Mouse (Mus musculus) heart, postnatal 14 days (tissue): Measurements from ENCODE around the gene Akr1b3. TPM values are rescaled to one million over a fixed set of nuclear protein-coding genes. Genes with fewer than 3 reads are reported as not detected.
"Not testable (repeated sequence)": the region's sequence is repeated elsewhere in the genome, so short reads cannot be mapped to it uniquely, and the experiment has no call there.

Source experiments
- DNase-seq, 2 experiments: peaks; one replicate each; pipeline ENCODE4 v3.0.0; 2021 to 2022
- intact Hi-C: fragments of 180-260 bp; cut with DNase I; formaldehyde crosslinking; loops from one replicate; pipeline ENCODE4 v1.15.1; 2025
- long read RNA-seq, 2 experiments: library from polyadenylated mRNA; stranded (forward); transcript quantifications; one replicate each; pipeline ENCODE4 v2.0.0; 2021
- total RNA-seq, 2 experiments: library from RNA; stranded (reverse); gene quantifications; 2 replicates each; pipeline ENCODE4 v1.2.3; 2021

The Akr1b3 gene
- total RNA-seq, result 100 to 1,000 TPM; 221 to 256 TPM
- long read RNA-seq, experiment 1, transcript Akr1b3-201 (10 exons, 1,387 nt), result major isoform, 132 of 139 reads
- long read RNA-seq, experiment 1, partial matches to known transcripts, result 6 of 139 reads
- long read RNA-seq, experiment 1, other reads (novel, unspliced or antisense), result 1 of 139 reads
- long read RNA-seq, experiment 2, full-length matches to known transcripts, result 95 of 98 reads
- long read RNA-seq, experiment 2, partial matches to known transcripts, result 0 of 98 reads
- long read RNA-seq, experiment 2, other reads (novel, unspliced or antisense), result 3 of 98 reads

DNA sequence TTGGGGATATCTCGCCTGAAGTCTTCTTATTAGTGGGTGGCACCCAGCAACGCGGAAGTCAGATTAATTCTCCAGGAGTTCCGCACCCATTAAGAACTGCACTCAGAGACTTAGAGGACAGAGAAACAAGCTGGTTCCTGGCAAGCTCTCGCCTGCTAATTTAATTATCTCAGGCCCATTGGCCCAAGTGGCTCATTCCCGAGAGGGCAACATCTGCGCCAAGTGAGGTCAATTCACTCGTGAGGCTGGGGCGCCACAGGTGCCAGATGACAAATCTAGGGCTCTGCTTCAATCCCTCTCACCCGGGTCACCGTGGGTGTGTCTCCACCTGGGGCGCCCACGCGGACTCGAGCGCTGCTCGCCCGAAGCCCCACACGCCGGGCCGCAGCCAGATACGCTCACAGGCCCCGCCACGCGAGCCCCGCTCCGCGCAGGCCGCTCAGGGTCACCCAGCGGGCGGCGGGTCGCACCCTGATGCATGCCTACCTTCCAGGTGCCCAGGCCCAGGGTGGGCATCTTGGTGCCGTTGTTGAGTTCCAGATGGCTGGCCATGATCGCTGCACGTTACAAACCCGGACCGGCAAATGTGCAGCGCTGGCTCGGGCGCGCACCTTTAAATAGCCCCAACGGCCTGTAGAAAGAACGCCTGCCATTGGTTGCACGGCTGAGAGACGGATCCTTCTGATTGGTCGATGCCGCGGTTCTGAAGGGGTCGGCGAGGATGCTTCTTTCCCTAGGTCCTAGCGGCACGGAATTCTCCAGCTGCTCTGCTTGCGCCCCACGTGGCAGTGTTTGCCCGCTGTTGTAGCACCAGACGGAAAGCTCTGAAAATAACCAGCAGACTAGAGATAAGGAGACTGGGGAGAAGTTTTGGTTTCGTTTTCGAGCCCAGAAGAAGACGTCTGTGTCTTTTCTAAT, at the start of gene Akr1b3:
Gene Akr1b3 (minus strand): TSS at position 625 of the 918 bp plus-strand sequence.
- intact Hi-C loops, result no loop called here

DNA sequence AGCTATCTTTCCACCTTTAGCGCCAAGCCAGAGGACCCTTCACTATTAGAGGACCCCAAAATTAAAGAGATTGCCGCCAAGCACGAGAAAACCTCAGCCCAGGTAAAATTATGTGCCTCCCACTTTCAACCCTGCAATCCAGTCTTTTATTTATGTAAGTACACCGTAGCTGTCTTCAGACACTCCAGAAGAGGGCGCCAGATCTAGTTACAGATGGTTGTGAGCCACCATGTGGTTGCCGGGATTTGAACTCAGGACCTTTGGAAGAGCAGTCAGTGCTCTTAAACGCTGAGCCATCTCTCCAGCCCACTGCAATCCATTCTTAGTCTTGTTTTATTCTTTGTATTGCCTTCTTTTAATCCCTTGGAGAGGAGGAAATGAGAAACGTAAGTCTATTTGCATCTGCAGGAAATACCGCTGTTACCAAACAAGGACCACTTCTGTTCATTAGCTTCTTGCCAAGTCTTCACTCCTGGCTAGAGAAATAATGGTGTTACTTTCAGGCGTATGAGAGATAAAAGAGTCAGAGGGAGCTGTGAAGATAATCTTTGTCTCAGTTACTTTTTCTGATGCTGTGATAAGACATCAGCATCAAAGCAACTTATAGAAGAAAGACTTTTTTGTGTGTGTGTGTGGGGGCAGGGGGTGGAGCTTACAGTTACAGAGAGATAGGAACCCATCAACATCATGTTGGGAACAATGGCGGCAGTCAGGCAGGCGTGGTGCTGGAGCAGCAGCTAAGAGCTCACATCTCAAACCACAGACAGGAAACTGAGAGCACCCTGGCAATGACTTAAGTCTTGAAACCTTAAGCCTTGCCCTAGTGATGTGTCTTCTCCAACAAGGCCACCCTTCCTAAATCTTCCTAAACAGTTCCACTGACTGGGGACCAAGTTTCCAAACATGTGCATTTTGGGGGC, 47.2 kb upstream of the Akr1b3 start:
- intact Hi-C loops, result no loop called here
- DNase-seq, result no peak

More for the DNA sequence above, at the start of gene Akr1b3:
- peak; percentile 86 to 89 for DNase-seq

DNA sequence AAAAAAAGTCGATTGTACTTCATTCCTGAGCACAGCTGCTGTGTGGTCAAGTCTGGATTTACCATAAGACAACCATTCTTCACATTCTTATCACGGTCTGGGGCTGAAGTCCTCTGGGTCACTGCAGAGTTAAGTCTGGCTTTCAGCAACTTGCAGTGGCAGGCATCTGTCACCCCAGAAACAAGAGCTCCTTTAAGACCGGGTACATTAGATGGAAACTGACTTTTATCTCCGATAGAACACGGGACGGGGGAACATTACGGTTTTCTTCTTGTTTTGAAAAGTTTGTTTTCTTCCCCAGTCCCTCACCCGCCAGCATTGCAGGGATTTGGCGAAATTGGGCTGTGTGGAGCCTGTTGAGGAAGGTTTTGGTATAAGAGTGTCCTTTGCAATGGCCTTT, 38.6 kb upstream of the Akr1b3 start:
- DNase-seq, result no peak
- intact Hi-C loops, result no loop called here

DNA sequence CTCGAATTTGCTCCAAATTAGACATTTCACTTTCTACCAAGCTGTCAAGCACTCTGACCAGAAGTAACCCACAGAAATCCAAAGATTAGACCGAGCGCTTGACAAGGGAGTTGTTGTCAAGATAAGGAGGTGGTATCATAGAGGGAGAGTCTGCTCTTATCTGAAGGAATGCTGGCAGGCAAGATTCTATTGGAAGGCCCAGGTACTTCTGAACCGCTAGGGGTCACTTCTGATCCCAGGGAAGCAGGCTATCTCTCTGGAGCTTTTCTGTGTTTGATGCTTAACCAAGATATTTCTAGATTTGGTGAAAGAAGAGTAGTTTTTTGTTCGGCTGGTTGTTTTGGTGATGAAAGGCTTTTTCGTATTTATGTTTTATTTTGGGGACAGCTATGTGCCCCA, 38.1 kb upstream of the Akr1b3 start:
- DNase-seq, result no peak
- intact Hi-C loops, result no loop called here

DNA sequence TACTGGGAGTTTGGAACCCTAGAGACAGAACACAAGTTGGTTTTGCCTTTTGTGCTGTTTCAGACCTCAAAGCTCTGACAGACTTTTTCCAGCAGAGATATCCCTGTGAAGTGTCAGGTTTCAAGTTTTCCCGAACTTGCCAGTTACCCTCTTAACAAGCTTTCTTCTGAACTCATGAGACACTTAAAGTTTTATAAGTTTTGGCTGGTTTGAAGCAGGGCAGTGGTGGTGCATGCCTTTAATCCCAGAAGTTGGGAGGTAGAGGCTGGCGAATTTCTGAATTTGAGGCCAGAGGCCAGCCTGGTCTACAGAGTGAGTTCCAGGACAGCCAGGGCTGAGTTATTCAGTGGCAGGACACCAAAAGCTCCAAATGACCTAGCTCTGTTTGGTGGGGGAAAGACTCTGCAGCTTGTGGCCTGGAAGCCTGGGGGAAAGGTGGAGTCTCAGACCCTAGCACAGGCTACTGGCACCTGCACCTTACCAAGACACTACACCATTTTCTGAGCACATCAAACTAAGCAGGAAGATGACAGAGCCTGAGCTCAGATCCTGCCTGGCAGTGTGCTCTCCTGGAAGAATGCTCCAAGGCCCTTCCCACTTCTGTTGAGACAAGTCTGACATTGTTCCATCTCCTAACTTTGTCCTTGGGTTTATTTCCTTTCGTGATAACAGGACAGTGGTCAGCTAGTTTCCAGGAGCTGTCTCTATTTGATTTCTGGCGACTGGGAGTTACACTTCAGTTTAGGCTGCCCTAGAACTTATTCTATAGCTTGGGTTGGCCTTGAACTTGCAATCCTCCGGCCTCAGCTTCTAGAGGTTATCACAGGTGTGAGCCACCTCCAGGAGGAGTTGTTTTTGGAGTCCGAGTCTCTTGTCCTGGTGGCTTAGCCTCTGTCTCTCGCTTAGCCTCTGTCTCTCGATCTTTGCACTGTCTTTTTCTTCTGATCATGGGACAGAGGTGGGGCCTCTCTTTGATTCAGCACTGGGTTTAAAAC, 37.4 kb upstream of the Akr1b3 start:
- intact Hi-C loops, result no loop called here
- DNase-seq, result no peak

DNA sequence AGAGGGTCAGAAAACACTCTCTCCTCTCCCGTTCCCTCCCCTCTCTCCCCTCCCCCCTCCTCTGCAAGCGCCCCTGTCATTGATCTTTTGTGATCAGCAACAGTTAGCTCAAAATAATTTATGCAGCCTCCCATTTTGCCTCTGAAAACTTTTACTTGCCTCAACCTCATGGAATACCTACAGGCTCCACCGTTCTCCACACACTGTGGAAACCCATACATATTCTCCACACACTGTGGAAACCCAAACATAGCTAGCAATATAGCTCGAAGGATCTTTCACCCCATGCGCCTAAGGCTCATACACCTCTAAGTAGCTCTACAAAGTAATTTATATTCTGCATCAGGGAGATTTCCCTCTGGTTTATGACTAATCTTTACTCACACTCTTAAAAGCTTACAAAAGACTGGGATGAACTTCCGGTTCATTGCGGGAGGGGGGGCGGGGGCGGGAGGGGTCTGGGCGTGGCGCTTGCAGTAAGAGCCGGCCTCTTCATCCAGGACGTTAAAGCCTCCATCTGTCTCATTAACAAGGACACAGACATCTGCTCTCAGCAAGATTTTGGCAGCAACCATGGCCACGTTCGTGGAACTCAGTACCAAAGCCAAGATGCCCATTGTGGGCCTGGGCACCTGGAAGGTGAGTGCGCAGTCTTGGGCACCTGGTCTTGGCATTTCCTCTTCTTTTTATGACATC, 36.5 kb upstream of the Akr1b3 start, which contains the start of gene Akr1b8:
Gene Akr1b8 (plus strand): TSS at position 462 of the 696 bp plus-strand sequence.
- intact Hi-C loops, result no loop called here
- DNase-seq, result peak in 1 of 2 experiments; percentile 7

DNA sequence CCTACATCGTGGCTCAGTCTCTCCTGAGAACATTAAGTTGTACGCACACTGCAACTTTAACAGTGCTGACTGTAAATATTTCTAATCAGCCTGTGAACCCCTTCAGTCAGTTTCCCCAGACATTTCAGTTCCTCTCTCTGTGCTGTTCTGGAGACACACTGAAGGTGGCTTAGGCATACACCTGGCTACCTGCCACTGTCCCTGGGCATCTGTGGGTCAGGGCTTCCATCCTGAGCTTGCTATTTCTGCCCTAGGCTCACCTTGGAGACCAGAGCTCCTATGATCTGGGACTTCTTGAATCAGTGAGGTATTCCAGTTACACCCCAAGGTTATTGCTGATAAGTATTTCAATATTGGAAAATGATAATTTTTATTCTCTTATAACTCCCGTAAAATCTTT, 35.1 kb upstream of the Akr1b3 start:
- intact Hi-C loops, result no loop called here
- no peak for DNase-seq

DNA sequence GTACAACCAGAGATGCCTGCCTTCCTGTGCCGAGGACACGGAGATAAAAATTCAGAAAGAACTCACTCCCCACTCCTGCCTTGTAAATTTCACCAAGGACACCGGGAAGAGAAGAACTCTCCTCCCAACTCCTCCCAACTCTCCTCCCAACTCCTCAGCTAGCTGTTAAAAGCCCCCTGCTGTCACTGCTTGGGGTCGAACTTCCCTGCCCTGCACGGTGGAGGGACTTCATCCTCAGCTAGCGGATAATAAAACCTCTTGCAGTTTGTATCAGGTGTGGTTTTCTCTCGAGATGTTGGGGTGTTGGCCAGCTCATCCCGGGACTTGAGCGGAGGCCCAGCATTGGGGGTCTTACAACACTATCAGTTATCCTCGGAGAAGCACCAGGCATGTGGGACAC, 34.2 kb upstream of the Akr1b3 start:
- intact Hi-C loops, DNase-seq: not testable (repeated sequence)

DNA sequence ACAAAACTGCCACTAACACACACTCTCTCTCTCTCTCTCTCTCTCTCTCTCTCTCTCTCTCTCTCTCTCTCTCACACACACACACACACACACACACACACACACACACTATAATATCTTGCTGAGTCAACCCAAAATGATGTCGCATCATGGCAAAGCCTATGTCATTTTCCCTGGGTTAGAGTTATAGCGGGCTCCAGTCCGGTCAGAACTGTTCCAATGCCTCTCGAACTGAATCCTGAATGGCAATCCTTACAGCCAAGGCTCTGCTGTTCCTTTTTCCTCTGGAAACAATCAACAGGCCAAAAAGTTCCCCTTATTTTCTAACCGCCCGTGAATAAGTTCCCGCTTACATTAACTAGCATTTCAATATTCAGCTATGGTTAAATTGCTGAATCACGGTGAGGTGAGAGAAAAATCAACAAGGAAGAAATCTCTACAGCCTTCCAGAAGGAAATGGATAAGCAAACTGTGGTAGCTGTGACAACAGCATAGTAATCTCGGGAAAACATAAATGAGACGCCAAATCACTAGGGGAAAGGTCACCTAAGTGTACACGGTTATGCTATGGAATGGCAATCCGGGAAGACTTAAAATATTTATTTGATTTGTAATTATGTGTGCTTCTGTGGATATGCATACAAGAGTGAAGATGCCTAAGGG, 32.9 kb upstream of the Akr1b3 start:
- intact Hi-C loops, result no loop called here
- DNase-seq, result no peak

DNA sequence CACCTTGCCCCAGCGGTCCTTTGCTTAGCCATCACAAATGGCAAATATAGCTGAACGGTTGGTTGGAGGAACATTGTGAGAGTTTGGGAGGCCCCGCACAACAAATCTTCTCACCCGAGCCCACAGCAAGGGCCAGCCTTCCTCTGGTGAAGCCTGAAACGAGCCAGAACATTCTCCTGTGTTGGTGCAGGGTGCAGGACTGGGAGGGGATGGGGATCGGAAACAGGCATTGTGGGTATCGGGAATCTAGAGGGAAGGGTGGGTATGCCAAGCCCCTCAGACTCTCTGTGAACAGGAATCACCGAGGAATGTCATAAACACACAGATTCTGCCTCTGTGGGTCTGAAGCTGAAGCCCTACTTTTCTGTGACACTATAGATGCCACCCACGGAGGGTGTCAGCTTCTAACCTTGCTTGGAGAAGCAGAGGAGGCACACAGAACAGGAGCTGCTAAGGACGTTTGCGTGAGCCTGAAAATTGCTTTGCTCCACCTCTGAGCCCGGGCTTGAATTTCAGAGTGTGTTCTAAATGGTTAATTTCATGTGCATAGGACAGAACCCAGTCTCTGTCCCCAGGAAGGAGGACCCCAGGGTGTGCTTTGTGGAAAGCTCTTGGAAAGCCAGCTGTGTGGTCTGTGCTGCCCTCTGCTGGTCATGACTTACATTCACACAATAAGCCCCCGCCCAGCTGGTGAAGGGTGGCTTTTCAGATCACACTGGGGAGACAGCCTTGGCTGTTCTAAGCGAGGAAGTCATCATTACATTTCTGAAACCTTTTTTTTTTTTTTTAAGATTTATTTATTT, 29.0 kb upstream of the Akr1b3 start:
- intact Hi-C loops, result loop anchor here (1.0 to 2.0 kb wide), 2 partner anchors 53 to 103 kb away; no protein-coding TSS in a partner anchor
- peak; percentile 77 to 85 for DNase-seq

DNA sequence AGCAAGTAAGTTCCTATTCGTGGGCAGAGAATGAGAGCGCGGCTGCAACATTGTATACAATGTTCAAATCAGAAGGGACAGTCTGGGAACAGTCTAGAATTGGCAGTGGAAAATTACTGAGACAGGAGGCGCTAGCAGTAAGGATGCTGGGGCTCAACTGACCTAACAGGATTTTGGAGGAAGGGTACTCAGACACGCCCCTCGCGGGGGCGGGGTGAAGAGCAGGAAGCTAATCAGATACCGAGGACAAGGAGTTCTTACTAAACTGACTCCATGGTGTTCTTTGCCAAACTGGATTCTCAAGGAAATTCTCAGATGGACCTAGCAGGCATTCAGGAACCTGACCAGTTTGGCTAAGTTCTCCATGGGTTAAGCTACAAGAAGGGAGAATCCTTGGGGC, 27.7 kb upstream of the Akr1b3 start:
- peak in 1 of 2 experiments; percentile 8 for DNase-seq
- intact Hi-C loops, result no loop called here

DNA sequence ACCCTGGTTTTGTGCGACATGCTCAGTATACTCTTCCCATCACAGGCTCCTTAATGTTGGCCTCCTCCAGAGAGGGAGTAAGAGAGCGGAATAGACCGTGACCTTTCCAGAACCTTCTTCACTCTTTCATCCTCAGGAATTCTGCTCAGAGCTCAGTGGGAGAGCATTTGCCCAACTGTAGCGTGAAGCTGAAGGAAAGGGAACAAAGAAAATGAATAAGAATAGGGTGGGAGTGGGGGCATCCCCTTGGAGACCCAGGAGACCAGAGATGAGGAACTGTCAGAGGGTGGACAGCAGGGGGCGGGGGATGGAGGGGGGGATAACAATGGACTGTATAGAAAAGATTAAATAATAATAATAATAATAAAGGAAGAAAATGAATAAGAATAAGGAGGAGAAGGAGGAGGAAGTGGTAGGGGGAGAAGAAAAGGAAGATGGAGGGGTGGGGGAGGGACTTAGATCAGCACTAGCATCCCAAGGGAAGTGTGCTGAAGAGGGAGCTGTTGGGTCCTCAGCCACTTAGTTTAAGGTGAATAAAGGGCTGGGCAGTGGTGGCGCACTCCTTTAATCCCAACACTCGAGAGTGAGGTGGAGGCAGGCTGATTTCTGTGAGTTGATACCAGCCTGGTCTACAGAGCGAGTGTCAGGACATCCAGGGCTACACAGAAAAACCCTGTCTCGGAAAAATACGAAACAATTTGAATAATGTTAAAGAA, 27.0 kb upstream of the Akr1b3 start:
- no peak for DNase-seq
- intact Hi-C loops, result no loop called here

DNA sequence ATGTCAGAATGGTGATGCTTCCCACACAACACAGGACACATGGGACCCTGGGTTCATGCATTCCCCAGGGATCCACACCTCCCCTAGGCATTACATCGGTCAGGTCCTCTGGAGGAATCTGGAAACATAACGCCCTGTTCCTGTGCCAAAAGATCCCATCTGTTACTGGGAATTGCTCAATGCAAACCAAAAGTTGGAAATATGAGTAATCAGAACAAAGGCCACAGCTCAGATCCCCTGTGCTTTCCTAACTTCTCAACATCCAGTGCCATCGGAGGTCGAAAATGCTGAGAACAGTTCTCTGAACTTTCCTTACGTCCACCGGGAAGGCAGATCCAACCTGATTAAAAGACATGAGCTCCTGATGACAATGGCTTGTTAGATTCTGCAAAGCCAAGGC, 26.1 kb upstream of the Akr1b3 start:
- intact Hi-C loops, result no loop called here
- no peak for DNase-seq

DNA sequence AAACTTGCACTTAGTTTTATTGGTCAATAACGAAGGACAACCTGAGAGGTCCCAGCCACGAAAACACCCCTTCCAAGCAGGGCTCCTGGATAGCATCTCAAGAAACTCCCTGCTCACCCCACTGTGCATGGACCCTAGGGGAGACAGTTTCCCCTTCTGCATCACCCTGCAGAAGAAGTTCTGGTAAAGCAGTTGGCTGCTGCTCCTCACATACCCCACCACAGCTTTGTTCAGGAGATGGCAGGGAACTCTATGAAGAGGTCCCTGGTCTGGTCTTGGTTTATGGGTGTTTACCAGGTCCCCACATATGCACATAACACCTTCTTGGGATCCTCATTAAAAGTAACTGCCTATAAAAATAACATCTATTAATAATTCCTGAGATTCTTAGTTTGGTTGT, 25.2 kb upstream of the Akr1b3 start:
- intact Hi-C loops, result no loop called here
- no peak for DNase-seq

DNA sequence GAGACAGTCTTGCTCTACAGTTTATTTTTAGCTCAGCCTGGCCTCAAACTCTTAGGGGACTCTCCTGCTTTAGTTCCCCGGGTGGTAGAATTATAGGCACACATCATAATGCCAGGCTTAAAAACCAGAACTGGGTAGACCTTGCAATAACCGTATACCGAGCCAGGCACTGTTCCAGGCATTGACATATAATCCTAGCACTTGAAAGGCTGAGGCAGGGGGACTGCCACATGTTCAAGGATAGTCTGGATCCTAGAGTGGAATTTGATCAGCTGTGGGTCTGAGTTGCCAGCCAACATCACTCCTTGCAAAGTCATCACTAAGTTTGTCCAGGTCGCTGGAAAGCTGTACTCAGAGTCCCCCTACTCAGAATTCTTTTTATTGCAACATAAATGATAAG, 24.7 kb upstream of the Akr1b3 start:
- intact Hi-C loops, result no loop called here
- no peak for DNase-seq

DNA sequence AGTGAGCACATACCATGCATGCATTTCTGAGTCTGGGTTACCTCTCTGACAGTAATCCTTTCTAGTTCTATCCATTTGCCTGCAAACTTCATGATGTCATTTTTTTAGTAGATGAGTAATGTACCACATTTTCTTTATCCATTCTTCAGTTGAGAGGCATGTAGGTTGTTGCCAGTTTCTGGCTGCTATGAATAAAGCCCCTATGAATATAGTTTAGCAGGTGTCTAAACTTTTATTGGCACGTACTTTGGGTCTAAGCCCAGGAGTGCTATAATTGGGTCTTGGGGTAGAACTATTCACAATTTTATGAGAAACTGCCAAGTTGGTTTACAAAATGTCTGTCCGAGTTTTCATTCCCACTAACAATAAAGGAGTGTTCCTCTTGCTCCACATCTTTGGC, 20.5 kb upstream of the Akr1b3 start:
- intact Hi-C loops, result no loop called here

DNA sequence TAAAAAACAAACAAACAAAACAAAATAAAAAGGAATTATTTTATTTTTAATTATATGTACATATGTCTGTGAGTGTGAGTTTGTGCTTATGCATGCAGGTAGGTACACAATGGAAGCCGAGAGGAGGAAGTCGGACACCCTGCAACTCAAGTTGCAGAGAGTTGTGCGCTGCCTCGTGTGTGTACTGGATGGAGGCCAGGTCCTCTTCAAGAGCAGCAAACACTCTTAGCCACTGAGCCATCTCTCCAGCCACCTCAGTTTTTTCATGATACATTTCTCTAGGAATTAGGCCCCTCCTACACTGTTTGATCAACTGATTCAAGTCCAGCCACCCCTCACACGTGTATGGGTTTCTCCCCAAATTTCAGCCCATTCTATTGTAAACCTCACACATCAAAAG, 17.4 kb upstream of the Akr1b3 start:
- intact Hi-C loops, result no loop called here
- no peak for DNase-seq

More for the DNA sequence above, 20.5 kb upstream of the Akr1b3 start:
- no peak for DNase-seq
